Comparison of ENCODE assay signal across 17 mouse cellular contexts in the genomic region with DNA sequence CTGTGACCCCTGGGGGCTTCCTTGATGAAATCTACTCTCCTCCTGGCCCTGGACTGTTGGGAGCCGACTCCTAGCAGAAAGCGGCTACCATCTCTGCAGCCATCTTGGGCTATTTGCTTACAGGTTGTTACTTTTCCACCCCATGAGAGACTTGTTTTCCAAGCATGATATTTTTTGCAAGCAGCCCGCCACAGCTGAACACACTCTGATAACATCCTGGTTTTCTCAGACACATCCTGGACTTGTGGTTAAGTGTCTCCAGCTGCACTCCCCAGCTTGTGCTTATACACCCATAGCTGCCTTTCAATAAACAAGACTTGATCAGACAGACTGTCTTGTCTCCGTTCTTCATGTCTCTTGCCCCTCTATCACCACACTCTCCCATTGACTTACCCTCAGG.
"Had no signal": no experiment of that assay in that cellular context is flagged by ENCODE, and none has a peak within 500 bp of the region (broad histone marks: within the 10 kb centered on the region; RNA-seq: fewer than 3 reads in every experiment).

No protein-coding gene starts in this region.

- H3K36me3 ChIP-seq: limb, embryonic 12.5 days; limb, embryonic 15.5 days; midbrain, embryonic 12.5 days; midbrain, embryonic 15.5 days; neural tube, embryonic 13.5 days; stomach, embryonic 15.5 days had no signal

- H3K9me3 ChIP-seq: limb, embryonic 12.5 days; limb, embryonic 15.5 days; midbrain, embryonic 12.5 days; midbrain, embryonic 15.5 days; neural tube, embryonic 13.5 days; stomach, embryonic 15.5 days had no signal

- H3K4me3 ChIP-seq: limb, embryonic 12.5 days; limb, embryonic 15.5 days; midbrain, embryonic 12.5 days; midbrain, embryonic 15.5 days; neural tube, embryonic 13.5 days; stomach, embryonic 15.5 days had no signal

- H3K27me3 ChIP-seq: limb, embryonic 15.5 days; midbrain, embryonic 12.5 days; midbrain, embryonic 15.5 days; neural tube, embryonic 13.5 days; stomach, embryonic 15.5 days had no signal

- H3K27ac ChIP-seq: limb, embryonic 12.5 days; limb, embryonic 15.5 days; liver, embryonic 14.5 days; macrophage; midbrain, embryonic 12.5 days; midbrain, embryonic 15.5 days; neural tube, embryonic 13.5 days; stomach, embryonic 15.5 days had no signal

- ATAC-seq: midbrain, embryonic 15.5 days had no signal

- H3K4me2 ChIP-seq: limb, embryonic 12.5 days; limb, embryonic 15.5 days; midbrain, embryonic 12.5 days; midbrain, embryonic 15.5 days; neural tube, embryonic 13.5 days; stomach, embryonic 15.5 days had no signal

- H3K9ac ChIP-seq: limb, embryonic 12.5 days; limb, embryonic 15.5 days; liver, embryonic 14.5 days; midbrain, embryonic 12.5 days; midbrain, embryonic 15.5 days; neural tube, embryonic 13.5 days; stomach, embryonic 15.5 days had no signal

- DNase-seq: kidney, adult 18-20 months; kidney, adult 9 months; kidney, postnatal 14 days; kidney, postnatal 4 days; left cerebral cortex, postnatal 4 days; lung, postnatal 14 days; retina, postnatal 1 day; right cerebral cortex, postnatal 25 days; spleen, adult 18-20 months had no signal

- H3K4me1 ChIP-seq: limb, embryonic 12.5 days; limb, embryonic 15.5 days; midbrain, embryonic 12.5 days; midbrain, embryonic 15.5 days; neural tube, embryonic 13.5 days had no signal
